Mouse (Mus musculus) C2C12 (cell line): ENCODE data around the gene Runx3. TPM values are rescaled to one million over a fixed set of nuclear protein-coding genes. Genes with fewer than 3 reads are reported as not detected.
A peak's percentile ranks its signal among the peaks of the same experiment; 100 is the strongest.

ENCODE experiments used
- H3K27me3 ChIP-seq: one replicate; pipeline ENCODE4 v1.6.1; 2011; ENCODE audit not compliant: control insufficient read depth, insufficient read depth, insufficient read length
- H3K36me3 ChIP-seq: one replicate; pipeline ENCODE4 v1.6.1; 2011; ENCODE audit not compliant: control insufficient read depth, insufficient read depth
- H3K4me3 ChIP-seq: one replicate; pipeline ENCODE4 v1.5.1; 2011; ENCODE audit warnings: mild to moderate bottlenecking, control low read depth; ENCODE audit not compliant: poor library complexity, insufficient read depth, severe bottlenecking
- H3K79me2 ChIP-seq: one replicate; pipeline ENCODE4 v1.6.1; 2011; ENCODE audit not compliant: control insufficient read depth, insufficient read depth
- H3K79me3 ChIP-seq: one replicate; pipeline ENCODE4 v1.6.1; 2011; ENCODE audit warnings: low read depth, control low read depth
- H3ac ChIP-seq: one replicate; pipeline ENCODE3; 2011; ENCODE audit warnings: low read depth; ENCODE audit not compliant: control insufficient read depth, insufficient read length
- CEBPB ChIP-seq: IDR thresholded peaks from one replicate; pipeline ENCODE4 v1.6.1; 2011; ENCODE audit warnings: low read depth, mild to moderate bottlenecking, control low read depth, moderate library complexity
- CTCF ChIP-seq: IDR thresholded peaks from one replicate; pipeline ENCODE4 v1.5.1; 2011; ENCODE audit not compliant: control insufficient read depth, insufficient read depth, insufficient read length
- FOSL1 ChIP-seq: IDR thresholded peaks from one replicate; pipeline ENCODE4 v1.8.0; 2011; ENCODE audit warnings: mild to moderate bottlenecking, low read length; ENCODE audit not compliant: poor library complexity, insufficient read depth, severe bottlenecking
- MAX ChIP-seq: IDR thresholded peaks from one replicate; pipeline ENCODE4 v1.6.1; 2011; ENCODE audit warnings: mild to moderate bottlenecking, control low read depth
- MYOD1 ChIP-seq: IDR thresholded peaks from one replicate; pipeline ENCODE4 v1.6.1; 2011; ENCODE audit warnings: low read depth; ENCODE audit not compliant: control insufficient read depth, insufficient read length
- MYOG ChIP-seq: IDR thresholded peaks from one replicate; pipeline ENCODE4 v1.6.1; 2011; ENCODE audit not compliant: control insufficient read depth, insufficient read length; ENCODE audit errors: extremely low read depth
- USF1 ChIP-seq: IDR thresholded peaks from one replicate; pipeline ENCODE4 v1.6.1; 2011; ENCODE audit warnings: low read depth, mild to moderate bottlenecking, control low read depth, moderate library complexity
- polyA plus RNA-seq: library from polyadenylated mRNA; unstranded; fragments of >200 nt; fragmentation: generic; extraction: Trizol; gene quantifications from one replicate; pipeline ENCODE4 v1.2.1, GENCODE M21; 2012; ENCODE audit warnings: missing spikeins

The Runx3 gene
- polyA plus RNA-seq, 1 experiment = 19.5 TPM

GRCm38 (mm10) chr4:135092871-135093270 lies 27.6 kb upstream of the Runx3 start:
- no peak overlapping the region for H3K4me3 ChIP-seq
- H3K79me3 ChIP-seq = no peaks in the 10 kb centered on the region
- TF ChIP-seq CEBPB = no peak
- no peak for TF ChIP-seq MYOD1
- H3K27me3 ChIP-seq = no peaks in the 10 kb centered on the region
- no peaks in the 10 kb centered on the region for H3K36me3 ChIP-seq
- H3ac ChIP-seq = no peak overlapping the region
- no peaks in the 10 kb centered on the region for H3K79me2 ChIP-seq

GRCm38 (mm10) chr4:135095693-135096092 lies 24.8 kb upstream of the Runx3 start:
- H3K79me2 ChIP-seq = no peaks in the 10 kb centered on the region
- H3K27me3 ChIP-seq = no peaks in the 10 kb centered on the region

GRCm38 (mm10) chr4:135097910-135098891 lies 22.3 kb upstream of the Runx3 start:
- Histone ChIP-seq H3K4me3 (no peak overlapping the region), H3ac (no peak overlapping the region), H3K79me3 (no peaks in the 10 kb centered on the region), H3K36me3 (no peaks in the 10 kb centered on the region), H3K27me3 (no peaks in the 10 kb centered on the region), H3K79me2 (no peaks in the 10 kb centered on the region)
- TF ChIP-seq MAX (no peak), CTCF (no peak), MYOD1 (no peak)

More at GRCm38 (mm10) chr4:135095693-135096092, 24.8 kb upstream of the Runx3 start:
- H3K36me3 ChIP-seq = no peaks in the 10 kb centered on the region
- H3K4me3 ChIP-seq = no peak overlapping the region
- no peaks in the 10 kb centered on the region for H3K79me3 ChIP-seq
- TF ChIP-seq MAX (peak; percentile 14), USF1 (no peak), MYOG (no peak), MYOD1 (peak; percentile 93)
- no peak overlapping the region for H3ac ChIP-seq

GRCm38 (mm10) chr4:135102019-135102740 lies 18.3 kb upstream of the Runx3 start:
- no peak for TF ChIP-seq CEBPB
- TF ChIP-seq MAX = no peak
- no peak for TF ChIP-seq MYOG
- no peak for TF ChIP-seq MYOD1
- TF ChIP-seq CTCF = no peak
- TF ChIP-seq USF1 = no peak
- Histone ChIP-seq H3K4me3 (no peak overlapping the region), H3K79me2 (no peaks in the 10 kb centered on the region), H3ac (no peak overlapping the region), H3K79me3 (no peaks in the 10 kb centered on the region), H3K36me3 (no peaks in the 10 kb centered on the region), H3K27me3 (no peaks in the 10 kb centered on the region)

GRCm38 (mm10) chr4:135102761-135103160 lies 17.7 kb upstream of the Runx3 start:
- Histone ChIP-seq H3ac (no peak overlapping the region), H3K36me3 (no peaks in the 10 kb centered on the region), H3K27me3 (no peaks in the 10 kb centered on the region), H3K79me2 (no peaks in the 10 kb centered on the region), H3K79me3 (no peaks in the 10 kb centered on the region), H3K4me3 (no peak overlapping the region)
- no peak for TF ChIP-seq CEBPB
- no peak for TF ChIP-seq MYOD1
- TF ChIP-seq FOSL1 = no peak
- no peak for TF ChIP-seq USF1
- no peak for TF ChIP-seq MYOG
- no peak for TF ChIP-seq CTCF
- no peak for TF ChIP-seq MAX

GRCm38 (mm10) chr4:135103800-135104199 lies 16.7 kb upstream of the Runx3 start:
- H3K79me2 ChIP-seq = no peaks in the 10 kb centered on the region
- H3K4me3 ChIP-seq = no peak overlapping the region
- TF ChIP-seq MYOD1 (no peak), CTCF (no peak), CEBPB (no peak), FOSL1 (no peak), MAX (no peak), USF1 (no peak), MYOG (no peak)
- H3K27me3 ChIP-seq = no peaks in the 10 kb centered on the region
- no peaks in the 10 kb centered on the region for H3K36me3 ChIP-seq
- H3ac ChIP-seq = no peak overlapping the region
- H3K79me3 ChIP-seq = no peaks in the 10 kb centered on the region
